Mouse (Mus musculus): ENCODE measurements at regions not wholly inside any gene's neighbourhood (a gene's known extent, or its start where the extent isn't known, plus 50 kb on each side); places are given as distances from the start of the nearest gene placed in this dataset.

- in situ Hi-C loops (cut with MboI, MseI), result no loop called here
These were observed 151.3 kb upstream of the Plxna4 start for GRCm38 (mm10) chr6:32739162-32739745.

DNA sequence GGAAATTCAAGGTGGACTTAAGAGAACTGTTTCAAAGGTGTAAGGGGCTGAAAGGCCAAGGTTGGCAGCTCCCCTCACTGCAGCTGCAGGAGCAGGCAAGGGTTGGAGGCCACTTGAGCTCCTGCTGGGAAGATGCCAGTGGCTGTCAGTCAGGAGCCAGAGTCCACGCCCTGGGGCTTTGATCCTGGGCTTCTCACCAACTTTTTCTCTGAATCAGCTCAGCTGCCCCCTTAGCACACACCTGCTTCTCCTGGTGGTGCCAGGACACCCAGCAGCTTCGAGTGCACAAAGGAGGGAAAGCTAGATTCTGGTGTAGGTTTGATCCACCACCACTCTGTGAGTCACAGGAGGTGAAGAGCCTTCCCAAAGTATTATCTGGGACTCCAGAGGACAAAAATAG is 140.7 kb upstream of the Plxna4 start:
- in situ Hi-C loops (cut with MboI, MseI), result no loop called here

- in situ Hi-C loops (cut with MboI, MseI), result no loop called here
These were observed 138.6 kb upstream of the Plxna4 start for GRCm38 (mm10) chr6:32726571-32726970.

DNA sequence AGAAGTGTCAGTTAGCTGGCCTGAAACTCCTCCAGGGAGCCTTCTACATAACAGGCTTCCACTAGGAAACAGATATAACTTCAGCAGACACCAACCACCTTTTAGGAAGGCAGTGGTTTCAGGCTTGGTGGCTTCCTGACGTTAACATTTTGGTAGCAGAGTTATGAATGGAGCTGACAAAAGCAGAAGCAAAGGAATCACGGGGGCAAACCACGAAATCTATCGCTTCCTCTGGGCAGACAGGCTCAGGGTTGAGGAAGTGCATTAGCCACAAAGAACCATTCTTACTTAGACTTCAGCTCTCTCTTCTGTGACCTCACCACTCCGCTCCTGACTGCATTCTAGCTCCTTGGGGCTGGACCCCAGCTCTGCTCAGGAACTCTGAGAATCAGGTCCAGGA is 129.9 kb upstream of the Plxna4 start:
- in situ Hi-C loops (cut with MboI, MseI), result no loop called here

GRCm38 (mm10) chr6:32715137-32715536 is 127.1 kb upstream of the Plxna4 start:
- in situ Hi-C loops (cut with MboI, MseI), result no loop called here

- in situ Hi-C loops (cut with MboI, MseI), result no loop called here
These were observed 122.2 kb upstream of the Plxna4 start for GRCm38 (mm10) chr6:32710208-32710607.

- in situ Hi-C loops (cut with MboI, MseI), result no loop called here
These were observed 121.6 kb upstream of the Plxna4 start for GRCm38 (mm10) chr6:32709566-32709965.

DNA sequence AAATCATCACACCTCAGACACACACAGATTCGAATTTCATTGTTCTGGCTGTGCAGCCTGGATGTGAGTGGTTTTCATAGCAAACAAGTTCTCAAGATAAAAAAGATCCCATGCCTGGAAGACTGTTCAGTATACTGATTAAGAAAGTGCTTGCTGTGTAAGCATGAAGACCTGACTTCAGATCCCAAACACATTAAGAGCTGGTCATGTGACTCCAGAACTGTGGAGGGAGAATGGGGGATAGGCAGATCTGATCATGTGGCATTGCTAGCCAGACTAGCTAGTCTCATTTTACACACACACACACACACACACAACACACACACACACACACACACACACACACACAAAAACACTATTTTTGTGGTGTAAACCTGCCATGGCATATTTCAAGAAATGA is 119.4 kb upstream of the Plxna4 start:
- in situ Hi-C loops (cut with MboI, MseI), result no loop called here

DNA sequence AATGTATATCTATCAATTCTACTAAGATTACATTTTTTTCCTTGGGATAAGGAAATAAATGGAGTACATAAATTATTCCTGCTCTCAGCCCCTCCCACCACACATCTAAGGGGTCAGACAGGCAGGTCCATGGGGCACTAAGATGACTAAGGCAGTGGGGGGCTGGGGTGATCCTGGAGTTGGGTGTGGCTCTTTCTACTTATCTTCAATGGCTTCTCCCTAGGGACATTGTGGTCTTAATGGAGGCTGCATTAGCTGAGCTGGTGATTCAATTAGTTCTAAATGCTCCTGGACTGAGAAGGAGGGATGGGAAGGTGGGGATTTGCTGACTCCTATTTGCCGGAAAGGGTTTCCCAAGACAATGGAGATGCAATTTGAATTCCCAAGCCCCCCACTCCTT is 118.4 kb upstream of the Plxna4 start:
- in situ Hi-C loops (cut with MboI, MseI), result no loop called here

- in situ Hi-C loops (cut with MboI, MseI), result no loop called here
These were observed 115.5 kb upstream of the Plxna4 start for GRCm38 (mm10) chr6:32703466-32703865.

DNA sequence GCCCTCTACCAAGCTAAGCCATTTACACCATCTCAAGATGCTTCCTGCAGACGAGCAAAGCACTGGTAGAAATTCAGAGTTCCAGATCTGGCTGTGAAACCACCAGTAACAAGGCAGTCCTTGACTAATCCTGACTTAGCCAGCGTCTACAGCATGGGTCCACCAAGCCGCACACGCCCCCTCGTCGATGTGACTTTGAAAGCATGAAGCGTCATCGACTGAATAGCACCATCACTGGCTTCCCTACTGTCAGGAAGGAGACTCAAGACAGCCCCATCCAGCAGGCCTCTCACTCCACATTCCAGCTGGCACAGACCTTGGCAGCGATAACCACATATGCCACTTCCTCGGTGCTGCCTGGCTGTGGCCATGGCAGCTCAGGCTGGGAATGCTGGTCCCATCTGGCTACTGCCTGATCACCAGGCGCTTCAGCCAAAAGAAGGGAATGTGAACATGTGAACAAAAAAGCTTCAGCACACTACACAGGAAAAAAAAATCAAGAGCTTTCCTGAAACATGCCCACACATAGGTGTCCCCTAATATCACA is 114.3 kb upstream of the Plxna4 start:
- in situ Hi-C loops (cut with MboI, MseI), result no loop called here

DNA sequence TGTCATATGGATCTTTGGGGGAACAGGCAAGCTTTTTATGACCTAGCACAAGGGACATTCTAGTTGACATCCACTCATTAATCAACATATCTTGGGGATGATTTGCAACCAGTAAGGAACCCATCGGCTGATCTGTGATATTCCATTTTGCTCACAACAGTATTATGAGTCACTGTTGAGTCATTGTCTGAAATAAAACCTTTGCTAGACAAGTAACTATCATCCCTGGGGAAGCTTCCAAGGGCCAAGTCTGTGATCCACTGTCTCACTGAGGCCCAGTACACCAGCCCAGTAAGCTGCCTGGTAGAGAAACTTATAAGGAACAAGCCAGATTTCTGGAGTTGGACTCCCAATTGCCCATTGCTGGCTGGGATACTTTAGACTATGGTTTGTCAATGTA is 111.8 kb upstream of the Plxna4 start:
- in situ Hi-C loops (cut with MboI, MseI), result loop anchor here in 1 of 2 experiments (10.0 kb wide), 1 partner anchor 755 kb away; no protein-coding TSS in a partner anchor

DNA sequence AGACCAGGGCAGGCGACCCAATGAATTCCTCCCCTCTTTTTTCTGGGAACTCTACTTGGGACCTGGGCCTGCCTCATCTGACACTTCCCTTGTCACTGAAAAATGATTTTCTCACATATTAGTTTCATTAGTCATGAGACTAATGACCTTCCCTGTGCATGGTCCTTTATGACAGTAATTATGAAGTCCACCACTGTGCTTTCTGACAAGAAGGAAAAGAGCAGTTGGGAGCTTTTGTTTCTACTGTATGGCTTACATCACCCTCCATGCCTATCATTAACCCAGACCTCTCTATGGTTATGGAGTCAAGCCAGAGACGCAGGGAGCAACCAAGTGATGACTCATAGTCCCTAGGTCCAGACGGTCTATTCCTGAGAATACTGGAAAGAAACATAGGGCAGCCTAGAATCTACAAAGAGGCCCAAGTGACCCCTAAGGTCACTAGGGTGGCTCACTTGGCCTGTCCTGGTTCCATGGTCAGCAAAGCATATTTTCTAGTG is 109.8 kb upstream of the Plxna4 start:
- in situ Hi-C loops (cut with MboI, MseI), result loop anchor here in 1 of 2 experiments (10.0 kb wide), 1 partner anchor 753 kb away; no protein-coding TSS in a partner anchor

- in situ Hi-C loops (cut with MboI, MseI), result loop anchor here in 1 of 2 experiments (10.0 kb wide), 1 partner anchor 751 kb away; no protein-coding TSS in a partner anchor
These were observed 108.0 kb upstream of the Plxna4 start for GRCm38 (mm10) chr6:32696037-32696436.

DNA sequence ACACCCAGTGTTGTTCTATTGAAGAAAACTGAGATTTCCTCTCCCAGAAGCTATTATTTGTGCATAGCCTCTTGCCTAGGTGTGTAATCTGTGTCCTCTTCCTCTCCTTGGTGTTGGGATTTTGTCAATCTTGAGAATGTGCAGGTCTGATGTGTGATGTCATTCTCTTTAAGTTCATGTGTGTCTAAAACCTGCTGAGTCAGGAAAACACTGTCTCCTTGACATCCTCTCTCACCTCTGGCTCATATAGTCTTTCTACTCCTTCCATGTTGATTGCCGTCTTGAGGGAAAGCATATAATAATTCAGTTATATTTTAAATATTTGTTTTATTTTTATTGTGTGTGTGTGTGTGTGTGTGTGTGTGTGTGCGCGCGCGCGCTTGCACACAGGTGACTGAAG is 84.6 kb upstream of the Plxna4 start:
- in situ Hi-C loops (cut with MboI, MseI), result no loop called here

DNA sequence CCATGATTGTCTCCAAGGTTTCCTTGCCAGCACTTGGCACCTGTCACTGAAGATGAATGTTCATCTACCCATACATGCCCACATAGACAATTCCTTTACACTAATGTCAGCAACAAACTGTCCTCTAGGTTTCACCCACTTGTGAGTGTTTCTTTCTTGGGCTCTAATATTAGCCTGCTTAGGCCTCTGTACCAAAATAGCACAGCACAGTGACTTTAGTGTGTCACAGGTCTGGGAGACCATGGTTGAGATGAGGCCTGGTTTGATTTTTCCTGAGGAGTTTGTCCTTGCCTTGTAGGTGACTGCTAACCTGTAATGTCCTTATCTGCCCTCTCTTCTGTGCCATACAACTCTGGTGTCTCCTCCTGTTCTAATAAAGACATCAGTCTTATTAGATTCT is 71.8 kb upstream of the Plxna4 start:
- in situ Hi-C loops (cut with MboI, MseI), result loop anchor here in 1 of 2 experiments (10.0 kb wide), 1 partner anchor 485 kb away; no protein-coding TSS in a partner anchor

GRCm38 (mm10) chr6:32657378-32657777 is 69.4 kb upstream of the Plxna4 start:
- in situ Hi-C loops (cut with MboI, MseI), result no loop called here

GRCm38 (mm10) chr6:32654188-32654587 is 66.2 kb upstream of the Plxna4 start:
- in situ Hi-C loops (cut with MboI, MseI), result no loop called here

DNA sequence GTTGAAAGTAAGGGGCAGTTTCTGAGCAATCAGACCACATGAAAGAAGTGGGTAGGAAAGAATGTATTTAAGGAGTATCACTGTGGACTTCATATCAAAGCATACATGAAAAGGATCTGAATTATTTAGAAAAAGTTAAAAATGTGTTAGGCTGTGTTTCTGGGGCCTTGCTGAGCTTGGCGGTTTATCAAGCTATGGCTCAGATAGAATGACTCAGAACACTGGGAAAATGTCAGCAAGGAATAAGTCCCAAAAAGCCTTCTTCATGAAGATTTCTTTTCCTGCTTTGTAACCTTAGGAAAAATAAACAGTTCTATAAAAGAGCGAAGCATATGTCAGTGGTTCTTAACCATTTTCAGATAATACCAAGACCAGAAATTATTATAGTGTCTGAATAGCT is 56.0 kb upstream of the Plxna4 start:
- in situ Hi-C loops (cut with MboI, MseI), result no loop called here

DNA sequence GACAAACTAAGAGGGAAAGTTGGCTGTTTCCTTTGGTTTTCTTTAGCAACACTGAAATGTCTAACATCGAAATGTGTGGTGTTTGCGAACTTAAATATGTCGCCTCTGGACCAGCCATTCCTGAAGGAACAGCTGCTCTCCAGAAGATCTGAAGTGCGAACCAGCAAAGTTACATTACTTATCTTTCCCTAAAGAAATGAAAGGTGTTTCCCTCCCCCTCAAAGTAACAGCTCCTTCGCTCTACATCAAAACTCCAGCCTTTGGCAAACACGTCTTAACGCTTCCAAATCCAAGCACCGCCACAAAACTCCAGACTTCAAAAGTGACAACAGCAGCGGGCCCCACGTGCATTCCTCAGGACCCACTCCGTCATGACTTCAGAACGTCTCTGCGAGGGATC is 50.9 kb upstream of the Plxna4 start:
- in situ Hi-C loops (cut with MboI, MseI), result no loop called here
